Mouse (Mus musculus) neural tube, embryonic 11.5 days (tissue): ENCODE results near the gene Spns3. TPM values are rescaled to one million over a fixed set of nuclear protein-coding genes. Genes with fewer than 3 reads are reported as not detected.
A peak's percentile ranks its signal among the peaks of the same experiment; 100 is the strongest.

Source experiments
- ATAC-seq: fragments of 200-750 bp; cut with Nextera tagmentation; 2 replicates; pipeline ENCODE4 v1.8.0; 2017; ENCODE audit warnings: moderate number of reproducible peaks, mild to moderate bottlenecking, moderate TSS enrichment, moderate library complexity; ENCODE audit not compliant: insufficient read depth, low FRiP score, low TSS enrichment
- DNase-seq: peaks from one replicate; pipeline ENCODE4 v3.0.0-alpha.2; 2015; ENCODE audit warnings: low spot score
- H3K27ac ChIP-seq: fragments of 300-500 bp; sonication (generic); 2 replicates; pipeline ENCODE4 v1.5.1; 2014; ENCODE audit warnings: low read depth, mild to moderate bottlenecking, low read length
- H3K27me3 ChIP-seq: fragments of 300-500 bp; sonication (generic); 2 replicates; pipeline ENCODE4 v1.6.1; 2014; ENCODE audit warnings: mild to moderate bottlenecking, low read length, mixed read lengths; ENCODE audit not compliant: control insufficient read depth, insufficient read depth
- H3K36me3 ChIP-seq: fragments of 300-500 bp; sonication (generic); 2 replicates; pipeline ENCODE4 v1.6.1; 2014; ENCODE audit warnings: mild to moderate bottlenecking, low read length, moderate library complexity, mixed read lengths; ENCODE audit not compliant: control insufficient read depth, insufficient read depth
- H3K4me1 ChIP-seq: fragments of 300-500 bp; sonication (generic); 2 replicates; pipeline ENCODE4 v1.6.1; 2014; ENCODE audit warnings: low read length, mixed read lengths; ENCODE audit not compliant: control insufficient read depth, insufficient read depth
- H3K4me2 ChIP-seq: fragments of 300-500 bp; sonication (generic); 2 replicates; pipeline ENCODE4 v1.6.1; 2014; ENCODE audit warnings: low read depth, mild to moderate bottlenecking, moderate library complexity
- H3K4me3 ChIP-seq: fragments of 300-500 bp; sonication (generic); 2 replicates; pipeline ENCODE4 v1.5.1; 2014; ENCODE audit warnings: low read depth, low read length
- H3K9ac ChIP-seq: fragments of 300-500 bp; sonication (generic); 2 replicates; pipeline ENCODE4 v1.6.1; 2014; ENCODE audit warnings: mild to moderate bottlenecking, low read length
- H3K9me3 ChIP-seq: fragments of 300-500 bp; sonication (generic); 2 replicates; pipeline ENCODE4 v1.6.1; 2016; ENCODE audit warnings: low read length; ENCODE audit not compliant: control insufficient read depth
- WGBS: fragments of 180-500 bp; shearing (Covaris S2); extraction: QIAGEN DNeasy Blood & Tissue Kit; methylation state at CpG from one replicate; pipeline ENCODE4 v1.1.7; 2014; 5-methylcytosine and 5-hydroxymethylcytosine counted together
- polyA plus RNA-seq: library from polyadenylated mRNA; unstranded; fragments of >200 nt; fragmentation: Nextera tagmentation; extraction: Ambion mirVana; gene quantifications from 2 replicates; pipeline ENCODE4 v1.2.1, GENCODE M21; 2014

Spns3 gene
- polyA plus RNA-seq, 1 experiment from 2014 or later = 0.25 TPM

GRCm38 (mm10) chr11:72487171-72487570, 63.1 kb downstream of the Spns3 start:
- ATAC-seq (no peak), DNase-seq (no peak)
- Histone ChIP-seq H3K27ac (no peak overlapping the region), H3K9ac (no peak overlapping the region), H3K4me3 (0 out of 2 replicates have a peak overlapping the region, but pooled peaks have one; percentile 2), H3K9me3 (no peaks in the 10 kb centered on the region), H3K27me3 (peaks cover 19% of the 10 kb centered on the region), H3K4me2 (peak overlapping the region; percentile 88; the same call in 1 of the 2 replicates), H3K4me1 (no peaks in the 10 kb centered on the region; the same call in 1 of the 2 replicates), H3K36me3 (no peaks in the 10 kb centered on the region)
- WGBS = 65% methylated on average over 5 of the region's 5 CpGs

DNA sequence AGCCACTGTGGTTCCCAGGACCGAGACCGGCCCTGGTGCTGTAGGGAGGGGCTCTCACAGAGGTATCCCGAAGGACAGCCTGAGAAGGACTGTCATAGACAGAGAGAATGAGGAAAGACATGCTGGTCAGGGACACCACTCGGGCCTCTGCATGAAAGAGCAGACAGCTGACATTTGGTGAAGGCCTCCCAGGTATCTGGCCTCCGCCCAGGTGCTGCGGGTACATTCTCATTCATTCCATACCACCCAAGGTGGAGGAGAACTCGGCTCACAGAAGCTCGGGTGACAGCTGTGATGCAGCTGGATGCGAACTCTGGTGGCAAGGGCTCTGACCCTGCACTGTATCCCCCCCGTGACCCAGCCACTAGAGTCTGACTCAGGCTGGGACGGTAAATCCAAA, 64.3 kb downstream of the Spns3 start:
- ATAC-seq (no peak), DNase-seq (no peak)
- H3K9me3 ChIP-seq = no peaks in the 10 kb centered on the region
- H3K27me3 ChIP-seq = peaks cover 19% of the 10 kb centered on the region
- H3K4me1 ChIP-seq = no peaks in the 10 kb centered on the region; the same call in 1 of the 2 replicates
- no peak overlapping the region for H3K27ac ChIP-seq
- no peaks in the 10 kb centered on the region for H3K36me3 ChIP-seq
- H3K9ac ChIP-seq = no peak overlapping the region
- 73% methylated on average over 11 of the region's 11 CpGs for WGBS
- no peak overlapping the region for H3K4me2 ChIP-seq
- H3K4me3 ChIP-seq = no peak overlapping the region

DNA sequence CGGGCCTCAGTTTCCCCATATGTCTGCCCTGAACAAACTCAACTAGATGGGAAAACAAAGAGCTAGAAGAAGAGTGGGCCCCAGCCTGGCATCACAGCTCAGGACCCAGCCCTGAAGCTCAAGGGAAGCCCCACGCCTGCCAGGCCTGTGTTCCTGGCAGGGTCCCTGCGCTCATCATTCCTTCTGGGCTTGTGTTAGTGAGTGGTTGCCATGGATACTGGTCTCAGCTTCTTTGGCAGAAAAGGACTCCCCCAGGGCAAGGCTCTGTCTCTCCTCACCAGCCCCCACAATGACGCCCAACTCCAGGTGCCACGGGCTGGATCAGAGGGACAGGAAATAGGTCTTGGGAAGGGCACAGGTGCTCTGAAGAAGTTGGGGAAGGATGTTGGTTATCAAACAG, 65.1 kb downstream of the Spns3 start:
- Histone ChIP-seq H3K27me3 (peaks cover 19% of the 10 kb centered on the region), H3K9ac (no peak overlapping the region), H3K36me3 (no peaks in the 10 kb centered on the region), H3K4me3 (no peak overlapping the region), H3K9me3 (no peaks in the 10 kb centered on the region), H3K27ac (no peak overlapping the region), H3K4me1 (no peaks in the 10 kb centered on the region; the same call in 1 of the 2 replicates), H3K4me2 (no peak overlapping the region)
- ATAC-seq (no peak), DNase-seq (no peak)
- 64% methylated on average over 5 of the region's 5 CpGs for WGBS

DNA sequence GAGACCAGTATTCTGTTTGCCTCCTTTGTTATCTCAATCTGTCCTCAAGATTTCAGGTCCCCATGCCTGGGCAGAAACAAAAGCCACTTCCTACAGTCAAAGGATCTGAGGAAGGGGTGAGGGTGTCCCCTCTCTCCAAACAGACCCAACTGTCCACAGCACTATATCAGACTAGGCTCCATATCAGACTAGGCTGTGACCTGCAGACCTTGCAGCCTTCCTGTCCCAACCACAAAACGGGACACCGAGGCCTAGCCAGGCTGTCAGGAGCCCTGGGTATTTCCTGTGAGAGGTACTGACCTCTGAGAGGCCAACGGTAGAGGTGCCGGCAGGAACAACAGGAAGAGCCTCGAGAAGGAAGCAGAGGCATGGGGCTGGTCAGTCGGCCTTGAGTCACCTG, 65.8 kb downstream of the Spns3 start:
- Histone ChIP-seq H3K36me3 (no peaks in the 10 kb centered on the region), H3K4me1 (no peaks in the 10 kb centered on the region; the same call in 1 of the 2 replicates), H3K27ac (no peak overlapping the region), H3K27me3 (peaks cover 19% of the 10 kb centered on the region), H3K4me2 (no peak overlapping the region), H3K4me3 (no peak overlapping the region), H3K9ac (no peak overlapping the region), H3K9me3 (no peaks in the 10 kb centered on the region)
- 70% methylated on average over 6 of the region's 6 CpGs for WGBS
- ATAC-seq = no peak
- no peak for DNase-seq

GRCm38 (mm10) chr11:72481952-72482351, 68.4 kb downstream of the Spns3 start:
- DNase-seq (no peak), ATAC-seq (no peak)
- Histone ChIP-seq H3K4me1 (no peaks in the 10 kb centered on the region; the same call in 1 of the 2 replicates), H3K4me2 (no peak overlapping the region), H3K27me3 (no peaks in the 10 kb centered on the region), H3K4me3 (no peak overlapping the region), H3K9me3 (no peaks in the 10 kb centered on the region), H3K9ac (no peak overlapping the region), H3K36me3 (no peaks in the 10 kb centered on the region), H3K27ac (no peak overlapping the region)
- WGBS = 82% methylated on average over 4 of the region's 4 CpGs

- Histone ChIP-seq H3K36me3 (no peaks in the 10 kb centered on the region), H3K27ac (no peak overlapping the region), H3K9me3 (no peaks in the 10 kb centered on the region), H3K9ac (no peak overlapping the region), H3K4me1 (no peaks in the 10 kb centered on the region; the same call in 1 of the 2 replicates), H3K4me3 (no peak overlapping the region), H3K27me3 (no peaks in the 10 kb centered on the region), H3K4me2 (no peak overlapping the region)
- 79% methylated on average over 5 of the region's 5 CpGs for whole genome bisulfite sequencing
- DNase-seq (no peak), ATAC-seq (no peak)
Observed at GRCm38 (mm10) chr11:72481313-72481712, 69.0 kb downstream of the Spns3 start.

- Histone ChIP-seq H3K4me1 (no peaks in the 10 kb centered on the region), H3K4me2 (no peak overlapping the region), H3K36me3 (no peaks in the 10 kb centered on the region), H3K27ac (no peak overlapping the region), H3K27me3 (no peaks in the 10 kb centered on the region), H3K9me3 (no peaks in the 10 kb centered on the region), H3K9ac (no peak overlapping the region), H3K4me3 (no peak overlapping the region)
- WGBS = 79% methylated on average over 2 of the region's 2 CpGs
- ATAC-seq (no peak), DNase-seq (no peak)
Observed at GRCm38 (mm10) chr11:72479499-72479898, 70.8 kb downstream of the Spns3 start.

DNA sequence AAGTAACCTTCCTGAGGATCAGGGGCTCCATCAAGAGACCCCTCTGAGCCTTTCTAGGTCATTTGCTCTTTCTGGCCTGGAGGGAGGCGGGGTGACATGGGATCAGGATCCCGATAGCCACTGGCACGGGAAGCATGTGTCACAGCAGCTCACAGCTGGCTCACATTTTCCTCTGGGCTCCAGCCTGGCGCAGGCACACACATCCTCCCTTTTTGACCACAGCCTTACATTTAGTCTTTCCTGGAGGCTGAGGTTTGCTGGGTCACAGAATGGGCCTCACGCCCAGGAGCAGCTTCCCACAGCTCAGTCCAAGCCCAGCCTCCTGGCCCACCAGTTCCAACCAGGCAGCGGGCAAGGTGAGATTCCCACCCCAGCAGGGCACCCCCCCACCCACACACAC, 72.1 kb downstream of the Spns3 start:
- no peak for ATAC-seq
- no peak for DNase-seq
- 81% methylated on average over 6 of the region's 6 CpGs for WGBS

GRCm38 (mm10) chr11:72477653-72478052, 72.7 kb downstream of the Spns3 start:
- Histone ChIP-seq H3K36me3 (no peaks in the 10 kb centered on the region), H3K4me3 (no peak overlapping the region), H3K27ac (no peak overlapping the region), H3K4me1 (no peaks in the 10 kb centered on the region), H3K27me3 (no peaks in the 10 kb centered on the region), H3K4me2 (no peak overlapping the region), H3K9me3 (no peaks in the 10 kb centered on the region), H3K9ac (no peak overlapping the region)
- ATAC-seq (no peak), DNase-seq (no peak)
- WGBS = 95% methylated on average over 1 of the region's 1 CpGs

More for the DNA sequence above, 72.1 kb downstream of the Spns3 start:
- Histone ChIP-seq H3K27ac (no peak overlapping the region), H3K4me1 (no peaks in the 10 kb centered on the region), H3K36me3 (no peaks in the 10 kb centered on the region), H3K9ac (no peak overlapping the region), H3K4me3 (no peak overlapping the region), H3K9me3 (no peaks in the 10 kb centered on the region), H3K4me2 (no peak overlapping the region), H3K27me3 (no peaks in the 10 kb centered on the region)
